Mouse (Mus musculus): Measurements from ENCODE around the gene Nom1. TPM values are rescaled to one million over a fixed set of nuclear protein-coding genes. Genes with fewer than 3 reads are reported as not detected.
A peak's percentile ranks its signal among the peaks of the same experiment; 100 is the strongest.

Nom1 gene
- polyA plus RNA-seq, 1 experiment from 2014 or later = 21.2 TPM

- Histone ChIP-seq H3K27me3 (ENCODE audit: insufficient read depth, low read length) (no peaks in the 10 kb centered on the region), H3K9me3 (ENCODE audit: low read depth, low read length) (no peaks in the 10 kb centered on the region), H3K9ac (no peak overlapping the region), H3K4me1 (ENCODE audit: insufficient read depth) (no peaks in the 10 kb centered on the region), H3K36me3 (ENCODE audit: insufficient read depth) (peaks cover 25% of the 10 kb centered on the region), H3K27ac (ENCODE audit: low read depth) (no peak overlapping the region), H3K4me2 (no peak overlapping the region), H3K4me3 (ENCODE audit: low read depth, low read length) (no peak overlapping the region)
- ATAC-seq (ENCODE audit: insufficient read depth) = no peak
- 60% methylated on average over 5 of the region's 5 CpGs for WGBS
- no peak for DNase-seq
- TF ChIP-seq CTCF (IDR thresholded peaks at IDR 0.05; ENCODE audit: low read depth) = no peak
Measured at GRCm38 (mm10) chr5:29456895-29457656, 22.6 kb downstream of the Nom1 start.

- H3K9me3 ChIP-seq (ENCODE audit: low read depth, low read length) = no peaks in the 10 kb centered on the region
- ATAC-seq (ENCODE audit: insufficient read depth) (no peak), DNase-seq (no peak)
- no peak overlapping the region for H3K4me2 ChIP-seq
- H3K4me1 ChIP-seq (ENCODE audit: insufficient read depth) = no peaks in the 10 kb centered on the region
- no peak overlapping the region for H3K4me3 ChIP-seq (ENCODE audit: low read depth, low read length)
- 0 out of 2 replicates have a peak, but pooled peaks cover under 1% of the 10 kb centered on the region for H3K36me3 ChIP-seq (ENCODE audit: insufficient read depth)
- H3K27me3 ChIP-seq (ENCODE audit: insufficient read depth, low read length) = peaks cover 20% of the 10 kb centered on the region
- no peak overlapping the region for H3K27ac ChIP-seq (ENCODE audit: low read depth)
- no peak overlapping the region for H3K9ac ChIP-seq
- TF ChIP-seq CTCF (IDR thresholded peaks at IDR 0.05; ENCODE audit: low read depth) = no peak
- WGBS = 64% methylated on average over 9 of the region's 9 CpGs
Measured at GRCm38 (mm10) chr5:29462943-29463686, 28.7 kb downstream of the Nom1 start.

GRCm38 (mm10) chr5:29467489-29468350 is 33.3 kb downstream of the Nom1 start:
- H3K9me3 ChIP-seq (ENCODE audit: low read depth, low read length) = no peaks in the 10 kb centered on the region
- peak overlapping the region; percentile 42 for H3K9ac ChIP-seq
- peak overlapping the region; percentile 67 for H3K4me2 ChIP-seq
- no peak for TF ChIP-seq CTCF (IDR thresholded peaks at IDR 0.05; ENCODE audit: low read depth)
- H3K27me3 ChIP-seq (ENCODE audit: insufficient read depth, low read length) = peaks cover 64% of the 10 kb centered on the region
- no peak overlapping the region for H3K27ac ChIP-seq (ENCODE audit: low read depth)
- peak; percentile 50 for DNase-seq
- peak overlapping the region; percentile 43 for H3K4me3 ChIP-seq (ENCODE audit: low read depth, low read length)
- H3K36me3 ChIP-seq (ENCODE audit: insufficient read depth) = no peaks in the 10 kb centered on the region
- ATAC-seq (ENCODE audit: insufficient read depth) = peak; percentile 72
- no peaks in the 10 kb centered on the region for H3K4me1 ChIP-seq (ENCODE audit: insufficient read depth)
- WGBS = 3% methylated on average over 67 of the region's 67 CpGs

GRCm38 (mm10) chr5:29468351-29469065 is 34.0 kb downstream of the Nom1 start:
- H3K27ac ChIP-seq (ENCODE audit: low read depth) = no peak overlapping the region
- H3K36me3 ChIP-seq (ENCODE audit: insufficient read depth) = no peaks in the 10 kb centered on the region
- H3K27me3 ChIP-seq (ENCODE audit: insufficient read depth, low read length) = peaks cover 72% of the 10 kb centered on the region
- peak overlapping the region; percentile 42; the same call in 1 of the 2 replicates for H3K9ac ChIP-seq
- 2% methylated on average over 17 of the region's 17 CpGs for WGBS
- H3K4me2 ChIP-seq = peak overlapping the region; percentile 67
- DNase-seq (no peak), ATAC-seq (ENCODE audit: insufficient read depth) (no peak)
- no peaks in the 10 kb centered on the region for H3K9me3 ChIP-seq (ENCODE audit: low read depth, low read length)
- H3K4me3 ChIP-seq (ENCODE audit: low read depth, low read length) = peak overlapping the region; percentile 43
- H3K4me1 ChIP-seq (ENCODE audit: insufficient read depth) = no peaks in the 10 kb centered on the region
- no peak for TF ChIP-seq CTCF (IDR thresholded peaks at IDR 0.05; ENCODE audit: low read depth)

GRCm38 (mm10) chr5:29469501-29469900 is 35.0 kb downstream of the Nom1 start:
- no peak overlapping the region for H3K27ac ChIP-seq (ENCODE audit: low read depth)
- ATAC-seq (ENCODE audit: insufficient read depth) (no peak), DNase-seq (no peak)
- no peak overlapping the region for H3K4me2 ChIP-seq
- H3K27me3 ChIP-seq (ENCODE audit: insufficient read depth, low read length) = peaks cover 82% of the 10 kb centered on the region
- no peaks in the 10 kb centered on the region for H3K9me3 ChIP-seq (ENCODE audit: low read depth, low read length)
- no peak overlapping the region for H3K4me3 ChIP-seq (ENCODE audit: low read depth, low read length)
- no peak for TF ChIP-seq CTCF (IDR thresholded peaks at IDR 0.05; ENCODE audit: low read depth)
- WGBS = 12% methylated on average over 4 of the region's 4 CpGs
- no peaks in the 10 kb centered on the region for H3K36me3 ChIP-seq (ENCODE audit: insufficient read depth)
- no peak overlapping the region for H3K9ac ChIP-seq
- H3K4me1 ChIP-seq (ENCODE audit: insufficient read depth) = no peaks in the 10 kb centered on the region

GRCm38 (mm10) chr5:29470271-29470670 is 35.8 kb downstream of the Nom1 start:
- Histone ChIP-seq H3K9me3 (ENCODE audit: low read depth, low read length) (no peaks in the 10 kb centered on the region), H3K27me3 (ENCODE audit: insufficient read depth, low read length) (peaks cover 90% of the 10 kb centered on the region), H3K4me2 (no peak overlapping the region), H3K9ac (no peak overlapping the region), H3K4me3 (ENCODE audit: low read depth, low read length) (no peak overlapping the region), H3K4me1 (ENCODE audit: insufficient read depth) (no peaks in the 10 kb centered on the region), H3K36me3 (ENCODE audit: insufficient read depth) (no peaks in the 10 kb centered on the region), H3K27ac (ENCODE audit: low read depth) (no peak overlapping the region)
- TF ChIP-seq CTCF (IDR thresholded peaks at IDR 0.05; ENCODE audit: low read depth) = no peak
- 17% methylated on average over 5 of the region's 5 CpGs for WGBS
- ATAC-seq (ENCODE audit: insufficient read depth) = no peak
- DNase-seq = no peak
